8 mouse cellular contexts compared by ENCODE assay signal in the genomic region with DNA sequence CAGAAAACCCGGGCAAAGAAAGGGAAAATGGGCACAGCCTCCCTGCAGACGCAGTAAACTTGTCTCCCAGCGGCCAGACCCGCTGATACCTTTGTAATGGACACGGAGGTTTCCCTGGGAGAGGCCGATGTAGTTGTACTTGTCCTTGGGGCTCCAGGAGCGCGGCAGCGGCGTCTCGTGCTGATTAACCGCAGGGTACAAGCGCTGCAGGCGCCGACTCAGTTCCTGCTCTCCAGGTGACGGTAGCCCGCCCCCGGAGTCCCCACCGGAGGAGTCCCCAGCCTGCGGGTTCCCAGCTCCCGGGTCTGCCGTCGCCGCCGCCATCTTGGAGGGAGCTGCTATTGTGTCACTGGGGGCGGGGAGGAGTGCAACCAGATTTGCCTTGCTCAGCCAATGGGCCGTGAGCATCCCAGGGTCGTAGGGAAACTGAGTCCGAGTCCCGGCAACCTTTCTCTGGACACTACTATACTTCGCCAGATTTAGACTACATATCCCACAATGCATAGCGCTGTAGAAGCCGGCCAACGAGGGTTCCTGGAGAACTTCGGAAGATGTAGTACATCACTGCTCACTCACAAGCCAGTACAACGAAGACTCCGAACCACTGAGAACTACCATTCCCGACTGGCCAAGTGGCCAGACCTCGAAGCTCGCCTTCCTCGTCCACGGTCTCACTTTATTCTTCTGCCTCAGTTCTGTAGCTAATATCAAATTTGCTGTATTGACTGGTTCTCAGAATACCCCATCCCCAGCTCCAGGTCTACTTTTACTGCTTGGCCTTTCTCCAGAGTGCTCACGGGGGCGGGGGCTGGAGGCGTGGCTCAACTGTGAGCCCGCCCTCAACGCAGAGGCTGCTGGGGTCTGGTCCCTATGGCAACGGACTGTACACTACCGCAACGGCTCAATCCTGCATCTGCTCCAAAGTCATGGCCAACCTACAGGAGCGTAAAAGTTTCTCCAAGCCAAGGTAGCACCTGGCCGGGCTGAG. TPM values are rescaled to one million over a fixed set of nuclear protein-coding genes. Genes with fewer than 3 reads are reported as not detected.
DNase-seq lines count a peak whose midpoint lies in the region; ATAC-seq and TF ChIP-seq lines count a peak whose summit lies in the region.

A gene (minus strand): TSS at position 490 of the 988 bp plus-strand sequence.
A gene (plus strand): TSS at position 871 of the 988 bp plus-strand sequence.

- peak within 1 kb of the TSS; percentile 69 for H3K9ac ChIP-seq in hindbrain, postnatal 0 days (replicated peaks; ENCODE audit: low read length)

- TF ChIP-seq CTCF in gastrocnemius, adult 2 months (IDR thresholded peaks at IDR 0.05) = no peak
- no peak for TF ChIP-seq CTCF in hindbrain, postnatal 0 days (IDR thresholded peaks at IDR 0.05; ENCODE audit: low read depth)
- TF ChIP-seq CTCF in left cerebral cortex, adult 2 months (IDR thresholded peaks at IDR 0.05) = no peak; the same call in 1 of the 2 replicates

- intact Hi-C loops in gastrocnemius, adult 2 months (cut with DNase I) = no loop called here
- intact Hi-C loops in left cerebral cortex, adult 2 months (cut with DNase I) = loop anchor here (2.0 kb wide), 1 partner anchor 68 kb away; a partner anchor contains a TSS

- peaks cover 7% of the 10 kb centered on the region; the same call in 1 of the 2 replicates for H3K36me3 ChIP-seq in hindbrain, postnatal 0 days (ENCODE audit: insufficient read depth, low read length)

- H3K27me3 ChIP-seq in hindbrain, postnatal 0 days (ENCODE audit: insufficient read depth, low read length) = no peaks in the 10 kb centered on the region

- WGBS in hindbrain, postnatal 0 days = under 1% methylated on average over 52 of the region's 52 CpGs

- peak within 1 kb of the TSS; percentile 96 for H3K27ac ChIP-seq in gastrocnemius, adult 2 months
- peak within 1 kb of the TSS; percentile 78 for H3K27ac ChIP-seq in hindbrain, postnatal 0 days
- H3K27ac ChIP-seq in left cerebral cortex, adult 2 months = peak within 1 kb of the TSS; percentile 89

- H3K4me2 ChIP-seq in hindbrain, postnatal 0 days (ENCODE audit: low read depth, low read length) = peak within 1 kb of the TSS; percentile 88

- peak within 1 kb of the TSS; percentile 85 for H3K4me3 ChIP-seq in gastrocnemius, adult 2 months
- H3K4me3 ChIP-seq in hindbrain, postnatal 0 days (ENCODE audit: low read length) = peak within 1 kb of the TSS; percentile 61
- peak within 1 kb of the TSS; percentile 79 for H3K4me3 ChIP-seq in left cerebral cortex, adult 2 months

- no peaks in the 10 kb centered on the region for H3K9me3 ChIP-seq in hindbrain, postnatal 0 days (ENCODE audit: low read length)

- peak; percentile 99 for DNase-seq in ZHBTc4 (ENCODE audit: low read depth, low spot score)
- peak; percentile 97 for DNase-seq in gastrocnemius, adult 2 months
- peak; percentile 99 for DNase-seq in hindbrain, postnatal 0 days (ENCODE audit: low spot score)
- DNase-seq in left cerebral cortex, adult 2 months (ENCODE audit: extremely low spot score in 1 of 2, low spot score in 2 of 2) = peak; percentile 93 to 96
- peak; percentile 98 for DNase-seq in right cerebral cortex, adult 2 months (ENCODE audit: low spot score in 2 of 2)
- peak; percentile 96 for DNase-seq in urinary bladder, postnatal 14 days (ENCODE audit: low spot score)

- ATAC-seq in common myeloid progenitor, adult 5-6 weeks (replicated peaks; ENCODE audit: low read depth, poor library complexity, severe bottlenecking) = peak; percentile 93
- peak; percentile 100 for ATAC-seq in hindbrain, postnatal 0 days
- peak; percentile 95 for ATAC-seq in megakaryocyte, adult 5-6 weeks (ENCODE audit: poor library complexity, severe bottlenecking)

- H3K4me1 ChIP-seq in hindbrain, postnatal 0 days (ENCODE audit: insufficient read depth, low read length) = peaks cover 9% of the 10 kb centered on the region

RNA-seq across cellular contexts. Expression of the first gene that starts in this region (rescaled TPM):
- 9.4 and 13.4 TPM in 2 replicates for total RNA-seq in common myeloid progenitor, adult 5-6 weeks (2017)
- total RNA-seq in gastrocnemius, adult 2 months (2021) = 10 to 100 TPM; 23.0 to 24.3 TPM
- 10.5 and 15.7 TPM in 2 replicates for total RNA-seq in hindbrain, postnatal 0 days (2014; rRNA removed)
- 6.3 and 7.2 TPM in 2 replicates for polyA plus RNA-seq in hindbrain, postnatal 0 days (2015; fragmentation: Nextera tagmentation; extraction: Ambion mirVana)
- 10 to 100 TPM; 23.7 to 25.2 TPM for total RNA-seq in left cerebral cortex, adult 2 months (2021)
- 10.2 and 10.5 TPM in 2 replicates for total RNA-seq in megakaryocyte, adult 5-6 weeks (2015)
- total RNA-seq in megakaryocyte, adult 5-6 weeks (2017) = 6.4 and 7.0 TPM in 2 replicates

RNA-seq across cellular contexts. Expression of the second gene that starts in this region (rescaled TPM):
- total RNA-seq in common myeloid progenitor, adult 5-6 weeks (2017) = not detected in 2 replicates
- not detected for total RNA-seq in gastrocnemius, adult 2 months (2021)
- 0.36 and 0.37 TPM in 2 replicates for total RNA-seq in hindbrain, postnatal 0 days (2014; rRNA removed)
- 0.64 and 0.71 TPM in 2 replicates for polyA plus RNA-seq in hindbrain, postnatal 0 days (2015; fragmentation: Nextera tagmentation; extraction: Ambion mirVana)
- total RNA-seq in left cerebral cortex, adult 2 months (2021) = under 1 TPM in 1 of 2 experiments, not detected in 1; 0.44 TPM
- total RNA-seq in megakaryocyte, adult 5-6 weeks (2015) = not detected in 2 replicates
- total RNA-seq in megakaryocyte, adult 5-6 weeks (2017) = not detected in 2 replicates

Comparison
In these comparisons a context has a peak if more than half of its experiments do, and no peak if none do; other contexts are left out.
1. Peak in every context shown above with its lines: DNase-seq, ATAC-seq, H3K4me3 ChIP-seq and H3K27ac ChIP-seq.